Mouse (Mus musculus) forebrain, embryonic 10.5 days (tissue): ENCODE data around the gene Vmn1r148. TPM values are rescaled to one million over a fixed set of nuclear protein-coding genes. Genes with fewer than 3 reads are reported as not detected.
"Not testable (repeated sequence)": the region's sequence is repeated elsewhere in the genome, so short reads cannot be mapped to it uniquely, and the experiment has no call there.

ENCODE experiments used
- DNase-seq: peaks from one replicate; pipeline ENCODE4 v3.0.0-alpha.2; 2017; ENCODE audit warnings: low spot score; ENCODE audit errors: extremely low spot score
- H3K27ac ChIP-seq: fragments of 300-500 bp; sonication (generic); 2 replicates; pipeline ENCODE4 v1.5.1; 2016; ENCODE audit warnings: mild to moderate bottlenecking
- H3K27me3 ChIP-seq: fragments of 300-500 bp; sonication (generic); 2 replicates; pipeline ENCODE4 v1.6.1; 2016; ENCODE audit warnings: mild to moderate bottlenecking; ENCODE audit not compliant: poor library complexity, severe bottlenecking
- H3K36me3 ChIP-seq: fragments of 300-500 bp; sonication (generic); replicated peaks from 2 replicates; pipeline ENCODE4 v1.6.1; 2016; ENCODE audit warnings: mild to moderate bottlenecking, moderate library complexity
- H3K4me1 ChIP-seq: fragments of 300-500 bp; sonication (generic); 2 replicates; pipeline ENCODE4 v1.6.1; 2016
- H3K4me3 ChIP-seq: fragments of 300-500 bp; sonication (generic); 2 replicates; pipeline ENCODE4 v1.5.1; 2016; ENCODE audit warnings: mild to moderate bottlenecking, moderate library complexity
- H3K9me3 ChIP-seq: fragments of 300-500 bp; sonication (generic); 2 replicates; pipeline ENCODE4 v1.6.1; 2016; ENCODE audit warnings: mild to moderate bottlenecking, moderate library complexity
- WGBS: fragments of 180-500 bp; shearing (Covaris S2); methylation state at CpG from one replicate; pipeline ENCODE4 v1.1.7; 2016; 5-methylcytosine and 5-hydroxymethylcytosine counted together
- polyA plus RNA-seq: library from polyadenylated mRNA; unstranded; fragments of >200 nt; fragmentation: Nextera tagmentation; extraction: Ambion mirVana; gene quantifications from 2 replicates; pipeline ENCODE4 v1.2.1, GENCODE M21; 2016

Vmn1r148 gene
- not detected in 2 replicates for polyA plus RNA-seq

DNA sequence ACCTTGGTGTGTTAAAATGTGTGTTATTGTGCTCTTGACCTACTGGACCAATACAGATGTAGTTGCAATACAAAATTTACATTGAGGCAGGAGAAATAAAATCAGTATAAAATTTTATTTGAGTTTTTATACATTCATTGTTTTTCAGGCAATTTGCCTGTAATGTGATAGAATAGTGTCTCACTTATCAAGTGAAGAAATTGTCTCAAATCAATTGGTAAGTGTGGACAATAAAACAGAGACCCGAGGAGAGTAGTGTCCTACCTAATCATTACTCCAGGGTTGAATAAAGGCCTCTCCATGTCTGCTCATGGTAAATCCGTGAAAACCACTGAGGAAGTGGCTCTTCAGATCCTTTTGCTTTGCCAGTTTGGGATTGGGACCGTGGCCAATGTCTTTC lies at the start of gene Vmn1r148:
Gene Vmn1r148, plus strand, starts transcription at position 301 of the 400 bp plus-strand sequence.
- not testable (repeated sequence) for H3K27ac ChIP-seq, H3K4me1 ChIP-seq, H3K36me3 ChIP-seq, H3K4me3 ChIP-seq, DNase-seq, H3K27me3 ChIP-seq, H3K9me3 ChIP-seq
- WGBS: no CpG with 5 or more reads among the region's 3 CpGs

DNA sequence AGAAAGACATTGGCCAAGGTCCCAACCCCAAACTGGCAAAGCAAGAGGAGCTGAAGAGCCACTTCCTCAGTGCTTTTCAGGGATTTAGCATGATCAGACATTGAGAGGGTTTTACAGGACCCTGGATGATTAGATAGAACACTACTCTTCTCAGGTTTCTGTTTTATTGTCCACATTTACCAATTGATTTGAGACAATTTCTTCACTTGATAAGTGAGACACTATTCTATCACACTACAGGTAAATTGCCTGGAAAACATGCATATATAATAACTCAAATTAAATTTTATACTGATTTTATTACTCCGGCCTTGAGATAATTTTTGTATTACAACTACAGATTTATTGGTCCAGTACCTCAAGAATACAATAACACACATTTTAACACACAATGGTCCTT lies 42.4 kb upstream of the Vmn1r148 start, which contains the start of gene Gm8660:
Gene Gm8660, minus strand, starts transcription at position 101 of the 400 bp plus-strand sequence.
- H3K4me1 ChIP-seq, DNase-seq, H3K9me3 ChIP-seq, H3K27me3 ChIP-seq, H3K4me3 ChIP-seq, H3K27ac ChIP-seq, H3K36me3 ChIP-seq: not testable (repeated sequence)
- WGBS: no CpG with 5 or more reads among the region's 1 CpGs

- DNase-seq: not testable (repeated sequence)
- WGBS: no CpG with 5 or more reads among the region's 2 CpGs
Observed at GRCm38 (mm10) chr7:22438129-22438528, 24.7 kb downstream of the Vmn1r148 start, which contains the start of gene Vmn1r149. Gene Vmn1r149, minus strand, starts transcription at chr7:22438229.

GRCm38 (mm10) chr7:22463975-22464374 lies 50.6 kb downstream of the Vmn1r148 start, which contains the start of gene Gm10665:
Gene Gm10665, minus strand, starts transcription at chr7:22464075.
- not testable (repeated sequence) for H3K27me3 ChIP-seq, H3K36me3 ChIP-seq
- WGBS: no CpG with 5 or more reads among the region's 5 CpGs

More at GRCm38 (mm10) chr7:22438129-22438528, 24.7 kb downstream of the Vmn1r148 start, which contains the start of gene Vmn1r149:
- H3K4me3 ChIP-seq, H3K36me3 ChIP-seq, H3K27me3 ChIP-seq, H3K4me1 ChIP-seq, H3K9me3 ChIP-seq, H3K27ac ChIP-seq: not testable (repeated sequence)

More at GRCm38 (mm10) chr7:22463975-22464374, 50.6 kb downstream of the Vmn1r148 start, which contains the start of gene Gm10665:
- not testable (repeated sequence) for H3K9me3 ChIP-seq, H3K27ac ChIP-seq, H3K4me1 ChIP-seq, H3K4me3 ChIP-seq, DNase-seq

Other genes with a start within 250 kb of the Vmn1r148 start
- gene Vmn1r142, start 249.5 kb upstream of the Vmn1r148 start, polyA plus RNA-seq: not detected in 2 replicates
- gene Vmn1r143, start 224.2 kb upstream of the Vmn1r148 start, polyA plus RNA-seq: not detected in 2 replicates
- not detected in 2 replicates for gene Gm8653, start 212.3 kb upstream of the Vmn1r148 start, polyA plus RNA-seq
- gene Gm8453, start 184.1 kb upstream of the Vmn1r148 start, polyA plus RNA-seq: not detected in 2 replicates
- gene Gm4187, start 83.9 kb upstream of the Vmn1r148 start, polyA plus RNA-seq: not detected in 2 replicates
- not detected in 2 replicates for gene Gm8660, start 42.5 kb upstream of the Vmn1r148 start, polyA plus RNA-seq
- gene Vmn1r149, start 24.6 kb downstream of the Vmn1r148 start, polyA plus RNA-seq: not detected in 2 replicates
- gene Gm10665, start 50.5 kb downstream of the Vmn1r148 start, polyA plus RNA-seq: not detected in 2 replicates
- gene Vmn1r151, start 86.1 kb downstream of the Vmn1r148 start, polyA plus RNA-seq: not detected in 2 replicates
- not detected in 2 replicates for gene Vmn1r152, start 109.4 kb downstream of the Vmn1r148 start, polyA plus RNA-seq
- not detected in 2 replicates for gene Gm8677, start 121.3 kb downstream of the Vmn1r148 start, polyA plus RNA-seq
- not detected in 2 replicates for gene Gm4201, start 151.8 kb downstream of the Vmn1r148 start, polyA plus RNA-seq
- not detected in 2 replicates for gene Gm4565, start 174.5 kb downstream of the Vmn1r148 start, polyA plus RNA-seq
- not detected in 2 replicates for gene Vmn1r155, start 244.4 kb downstream of the Vmn1r148 start, polyA plus RNA-seq